Mouse (Mus musculus) spleen, adult 18-20 months (tissue): ENCODE measurements around the gene Senp3.

ENCODE experiments used
- DNase-seq, 2 experiments: peaks; one replicate each; pipeline ENCODE4 v3.0.0; 2022; ENCODE audit warnings: mixed read lengths in 2 of 2

Gene Senp3

GRCm38 (mm10) chr11:69679144-69679543 is 2.7 kb downstream of the Senp3 start:
- no peak for DNase-seq

GRCm38 (mm10) chr11:69672211-69672706 is 9.6 kb downstream of the Senp3 start, which contains the start of gene Eif4a1:
Eif4a1 (minus strand) TSS chr11:69672423.
- DNase-seq = peak; percentile 99

GRCm38 (mm10) chr11:69671726-69672124 is 10.2 kb downstream of the Senp3 start:
- DNase-seq = no peak

GRCm38 (mm10) chr11:69670786-69671725 is 10.8 kb downstream of the Senp3 start:
- peak; percentile 90 to 94 for DNase-seq

- DNase-seq = no peak
These were observed 15.2 kb downstream of the Senp3 start for GRCm38 (mm10) chr11:69666665-69667005.

- DNase-seq = peak; percentile 43 to 53
These were observed 15.8 kb downstream of the Senp3 start, which contains the start of gene Cd68 for GRCm38 (mm10) chr11:69665961-69666664. Cd68 (minus strand) TSS chr11:69666153.

- DNase-seq = no peak
These were observed 16.4 kb downstream of the Senp3 start for GRCm38 (mm10) chr11:69665457-69665960.

- DNase-seq = no peak
These were observed 17.0 kb downstream of the Senp3 start for GRCm38 (mm10) chr11:69664841-69665240.

GRCm38 (mm10) chr11:69663795-69664194 is 18.1 kb downstream of the Senp3 start:
- no peak for DNase-seq

- DNase-seq = no peak
These were observed 18.8 kb downstream of the Senp3 start for GRCm38 (mm10) chr11:69662967-69663671.

GRCm38 (mm10) chr11:69662213-69662966 is 19.5 kb downstream of the Senp3 start, which contains the start of gene Mpdu1:
Mpdu1 (minus strand) TSS chr11:69662642.
- DNase-seq = peak; percentile 85 to 92

GRCm38 (mm10) chr11:69661221-69661881 is 20.5 kb downstream of the Senp3 start:
- no peak for DNase-seq

- DNase-seq = no peak
These were observed 24.4 kb downstream of the Senp3 start for GRCm38 (mm10) chr11:69657462-69657881.

GRCm38 (mm10) chr11:69656617-69657461 is 25.0 kb downstream of the Senp3 start:
- peak in 1 of 2 experiments; percentile 52 for DNase-seq

- DNase-seq = no peak
These were observed 25.8 kb downstream of the Senp3 start for GRCm38 (mm10) chr11:69656065-69656455.

GRCm38 (mm10) chr11:69655264-69656064 is 26.4 kb downstream of the Senp3 start, which contains the start of gene Sox15:
Sox15 (plus strand) TSS chr11:69655314.
- DNase-seq = no peak

GRCm38 (mm10) chr11:69654760-69655159 is 27.1 kb downstream of the Senp3 start:
- DNase-seq = no peak

GRCm38 (mm10) chr11:69653399-69653798 is 28.5 kb downstream of the Senp3 start:
- DNase-seq = no peak

GRCm38 (mm10) chr11:69645860-69646259 is 36.0 kb downstream of the Senp3 start:
- no peak for DNase-seq
